Mouse (Mus musculus): ENCODE measurements around the gene Tnfaip2. TPM values are rescaled to one million over a fixed set of nuclear protein-coding genes. Genes with fewer than 3 reads are reported as not detected.

The Tnfaip2 gene
- polyA plus RNA-seq, 1 experiment: 46.4 TPM

GRCm38 (mm10) chr12:111503063-111503567 is 60.8 kb downstream of the Tnfaip2 start:
- TF ChIP-seq CTCF (IDR thresholded peaks at IDR 0.05; ENCODE audit: extremely low read depth, insufficient read depth, insufficient read length, insufficient replicate concordance) (no peak), POLR2A (IDR thresholded peaks at IDR 0.05; ENCODE audit: low read depth, low read length) (no peak)
- Histone ChIP-seq H3K4me3 (ENCODE audit: extremely low read depth, insufficient read depth, insufficient read length) (no peak overlapping the region), H3K27ac (ENCODE audit: insufficient read depth, low read length) (no peak overlapping the region), H3K27me3 (ENCODE audit: control insufficient read depth, insufficient read depth, low read length) (no peaks in the 10 kb centered on the region), H3K36me3 (ENCODE audit: control insufficient read depth, insufficient read depth, low read length) (no peaks in the 10 kb centered on the region), H3K4me1 (ENCODE audit: control insufficient read depth, insufficient read depth, insufficient read length) (no peaks in the 10 kb centered on the region)
- 43% methylated on average over 12 of the region's 12 CpGs for WGBS
- DNase-seq (ENCODE audit: low read depth in 1 of 2, low spot score in 2 of 2): no peak

GRCm38 (mm10) chr12:111503571-111503970 is 61.3 kb downstream of the Tnfaip2 start:
- Histone ChIP-seq H3K27me3 (ENCODE audit: control insufficient read depth, insufficient read depth, low read length) (no peaks in the 10 kb centered on the region), H3K4me1 (ENCODE audit: control insufficient read depth, insufficient read depth, insufficient read length) (no peaks in the 10 kb centered on the region), H3K27ac (ENCODE audit: insufficient read depth, low read length) (no peak overlapping the region), H3K36me3 (ENCODE audit: control insufficient read depth, insufficient read depth, low read length) (no peaks in the 10 kb centered on the region), H3K4me3 (ENCODE audit: extremely low read depth, insufficient read depth, insufficient read length) (no peak overlapping the region)
- no peak for TF ChIP-seq POLR2A (IDR thresholded peaks at IDR 0.05; ENCODE audit: low read depth, low read length)
- TF ChIP-seq CTCF (IDR thresholded peaks at IDR 0.05; ENCODE audit: extremely low read depth, insufficient read depth, insufficient read length, insufficient replicate concordance): no peak
- DNase-seq (ENCODE audit: low read depth in 1 of 2, low spot score in 2 of 2): no peak
- WGBS: 24% methylated on average over 5 of the region's 5 CpGs

Other genes starting within 250 kb of the Tnfaip2 start
- 1.2 and 2.3 TPM in 2 replicates for gene Amn, start 171.4 kb upstream of the Tnfaip2 start, polyA plus RNA-seq (2012; rRNA removed)
- 78.4 and 91.2 TPM in 2 replicates for gene Cdc42bpb, start 64.8 kb upstream of the Tnfaip2 start, polyA plus RNA-seq (2012; rRNA removed)
- 2.0 and 3.5 TPM in 2 replicates for gene Lbhd2, start 35.7 kb upstream of the Tnfaip2 start, polyA plus RNA-seq (2012; rRNA removed)
- 36.2 and 50.4 TPM in 2 replicates for gene Exoc3l4, start 25.5 kb upstream of the Tnfaip2 start, polyA plus RNA-seq (2012; rRNA removed)
- gene Gm266, start 43.4 kb downstream of the Tnfaip2 start, polyA plus RNA-seq (2012; rRNA removed): 0.64 and 2.2 TPM in 2 replicates
- gene Eif5, start 95.5 kb downstream of the Tnfaip2 start, polyA plus RNA-seq (2012; rRNA removed): 72.9 and 100 TPM in 2 replicates
- gene Mark3, start 132.1 kb downstream of the Tnfaip2 start, polyA plus RNA-seq (2012; rRNA removed): 19.8 and 21.4 TPM in 2 replicates
- gene Ckb, start 229.9 kb downstream of the Tnfaip2 start, polyA plus RNA-seq (2012; rRNA removed): 139 and 197 TPM in 2 replicates
- 40.6 and 48.1 TPM in 2 replicates for gene Trmt61a, start 235.6 kb downstream of the Tnfaip2 start, polyA plus RNA-seq (2012; rRNA removed)

Measured in spleen, adult 2 months (tissue).